Mouse (Mus musculus): Measurements from ENCODE around the gene Erh. TPM values are rescaled to one million over a fixed set of nuclear protein-coding genes. Genes with fewer than 3 reads are reported as not detected.
A peak's percentile ranks its signal among the peaks of the same experiment; 100 is the strongest.

Gene Erh
- 50.3 and 89.4 TPM in 2 replicates for polyA plus RNA-seq (2011; ENCODE audit: insufficient read length, low read depth, missing spikeins)

- peak within 1 kb of the TSS; percentile 84 for H3K27ac ChIP-seq (ENCODE audit: insufficient read depth, low read length)
- peaks cover 2% of the 10 kb centered on the region for H3K4me1 ChIP-seq (ENCODE audit: control insufficient read depth, insufficient read depth, low read length)
- TF ChIP-seq CTCF (IDR thresholded peaks at IDR 0.05; ENCODE audit: borderline replicate concordance, insufficient read depth, low read length) (no peak), POLR2A (IDR thresholded peaks at IDR 0.05; ENCODE audit: low read depth, low read length) (peak; percentile 85)
- peak within 1 kb of the TSS; percentile 79 for H3K4me3 ChIP-seq (ENCODE audit: insufficient read depth, low read length)
Measured at GRCm38 (mm10) chr12:80643693-80644505, at the start of gene Erh, which contains the start of gene Slc39a9. Gene Erh (minus strand): TSS chr12:80644341. Gene Slc39a9 (plus strand): TSS chr12:80643883.

GRCm38 (mm10) chr12:80693700-80694099, 49.6 kb upstream of the Erh start:
- no peak overlapping the region for H3K4me3 ChIP-seq (ENCODE audit: insufficient read depth, low read length)
- H3K27ac ChIP-seq (ENCODE audit: insufficient read depth, low read length) = no peak overlapping the region
- H3K4me1 ChIP-seq (ENCODE audit: control insufficient read depth, insufficient read depth, low read length) = no peaks in the 10 kb centered on the region
- TF ChIP-seq POLR2A (IDR thresholded peaks at IDR 0.05; ENCODE audit: low read depth, low read length) (no peak), CTCF (IDR thresholded peaks at IDR 0.05; ENCODE audit: borderline replicate concordance, insufficient read depth, low read length) (no peak)

- no peaks in the 10 kb centered on the region for H3K4me1 ChIP-seq (ENCODE audit: control insufficient read depth, insufficient read depth, low read length)
- no peak within 1 kb of the TSS for H3K4me3 ChIP-seq (ENCODE audit: insufficient read depth, low read length)
- no peak within 1 kb of the TSS for H3K27ac ChIP-seq (ENCODE audit: insufficient read depth, low read length)
- TF ChIP-seq CTCF (IDR thresholded peaks at IDR 0.05; ENCODE audit: borderline replicate concordance, insufficient read depth, low read length) (no peak), POLR2A (IDR thresholded peaks at IDR 0.05; ENCODE audit: low read depth, low read length) (no peak)
Measured at GRCm38 (mm10) chr12:80692269-80692972, 48.3 kb upstream of the Erh start, which contains the start of gene Plekhd1. Gene Plekhd1 (plus strand): TSS chr12:80692591.

- H3K27ac ChIP-seq (ENCODE audit: insufficient read depth, low read length) = no peak overlapping the region
- H3K4me1 ChIP-seq (ENCODE audit: control insufficient read depth, insufficient read depth, low read length) = no peaks in the 10 kb centered on the region
- no peak overlapping the region for H3K4me3 ChIP-seq (ENCODE audit: insufficient read depth, low read length)
- TF ChIP-seq POLR2A (IDR thresholded peaks at IDR 0.05; ENCODE audit: low read depth, low read length) (no peak), CTCF (IDR thresholded peaks at IDR 0.05; ENCODE audit: borderline replicate concordance, insufficient read depth, low read length) (no peak)
Measured at GRCm38 (mm10) chr12:80691671-80692091, 47.5 kb upstream of the Erh start.

GRCm38 (mm10) chr12:80689696-80690095, 45.6 kb upstream of the Erh start:
- Histone ChIP-seq H3K27ac (ENCODE audit: insufficient read depth, low read length) (no peak overlapping the region), H3K4me3 (ENCODE audit: insufficient read depth, low read length) (no peak overlapping the region), H3K4me1 (ENCODE audit: control insufficient read depth, insufficient read depth, low read length) (no peaks in the 10 kb centered on the region)
- TF ChIP-seq CTCF (IDR thresholded peaks at IDR 0.05; ENCODE audit: borderline replicate concordance, insufficient read depth, low read length) (no peak), POLR2A (IDR thresholded peaks at IDR 0.05; ENCODE audit: low read depth, low read length) (no peak)

- no peaks in the 10 kb centered on the region for H3K4me1 ChIP-seq (ENCODE audit: control insufficient read depth, insufficient read depth, low read length)
- no peak overlapping the region for H3K27ac ChIP-seq (ENCODE audit: insufficient read depth, low read length)
- no peak for TF ChIP-seq CTCF (IDR thresholded peaks at IDR 0.05; ENCODE audit: borderline replicate concordance, insufficient read depth, low read length)
- no peak for TF ChIP-seq POLR2A (IDR thresholded peaks at IDR 0.05; ENCODE audit: low read depth, low read length)
- H3K4me3 ChIP-seq (ENCODE audit: insufficient read depth, low read length) = no peak overlapping the region
Measured at GRCm38 (mm10) chr12:80687788-80688211, 43.7 kb upstream of the Erh start.

GRCm38 (mm10) chr12:80684316-80684715, 40.2 kb upstream of the Erh start:
- H3K27ac ChIP-seq (ENCODE audit: insufficient read depth, low read length) = no peak overlapping the region
- H3K4me1 ChIP-seq (ENCODE audit: control insufficient read depth, insufficient read depth, low read length) = no peaks in the 10 kb centered on the region
- no peak for TF ChIP-seq POLR2A (IDR thresholded peaks at IDR 0.05; ENCODE audit: low read depth, low read length)
- TF ChIP-seq CTCF (IDR thresholded peaks at IDR 0.05; ENCODE audit: borderline replicate concordance, insufficient read depth, low read length) = no peak
- H3K4me3 ChIP-seq (ENCODE audit: insufficient read depth, low read length) = no peak overlapping the region

- Histone ChIP-seq H3K4me1 (ENCODE audit: control insufficient read depth, insufficient read depth, low read length) (no peaks in the 10 kb centered on the region), H3K4me3 (ENCODE audit: insufficient read depth, low read length) (no peak overlapping the region), H3K27ac (ENCODE audit: insufficient read depth, low read length) (no peak overlapping the region)
- TF ChIP-seq POLR2A (IDR thresholded peaks at IDR 0.05; ENCODE audit: low read depth, low read length) = no peak
- TF ChIP-seq CTCF (IDR thresholded peaks at IDR 0.05; ENCODE audit: borderline replicate concordance, insufficient read depth, low read length) = no peak
Measured at GRCm38 (mm10) chr12:80683554-80683953, 39.4 kb upstream of the Erh start.

GRCm38 (mm10) chr12:80681340-80681739, 37.2 kb upstream of the Erh start:
- TF ChIP-seq POLR2A (IDR thresholded peaks at IDR 0.05; ENCODE audit: low read depth, low read length) = no peak
- peak; percentile 50; the same call in 1 of the 2 replicates for TF ChIP-seq CTCF (IDR thresholded peaks at IDR 0.05; ENCODE audit: borderline replicate concordance, insufficient read depth, low read length)
- Histone ChIP-seq H3K4me1 (ENCODE audit: control insufficient read depth, insufficient read depth, low read length) (no peaks in the 10 kb centered on the region), H3K27ac (ENCODE audit: insufficient read depth, low read length) (no peak overlapping the region), H3K4me3 (ENCODE audit: insufficient read depth, low read length) (no peak overlapping the region)

Measured in embryonic fibroblast, embryonic 13.5 days (primary cell).